Mouse (Mus musculus) midbrain, embryonic 10.5 days (tissue): ENCODE measurements around the gene Mrgpre. TPM values are rescaled to one million over a fixed set of nuclear protein-coding genes. Genes with fewer than 3 reads are reported as not detected.

Experiments used
- DNase-seq: peaks from one replicate; pipeline ENCODE4 v3.0.0-alpha.2; 2017; ENCODE audit warnings: low spot score
- H3K27ac ChIP-seq: fragments of 300-500 bp; sonication (generic); replicated peaks from 2 replicates; pipeline ENCODE4 v1.5.1; 2016; ENCODE audit warnings: mild to moderate bottlenecking
- H3K27me3 ChIP-seq: fragments of 300-500 bp; sonication (generic); 2 replicates; pipeline ENCODE4 v1.6.1; 2016; ENCODE audit warnings: low read depth, mild to moderate bottlenecking; ENCODE audit not compliant: poor library complexity, severe bottlenecking
- H3K36me3 ChIP-seq: fragments of 300-500 bp; sonication (generic); 2 replicates; pipeline ENCODE4 v1.6.1; 2016; ENCODE audit warnings: mild to moderate bottlenecking, moderate library complexity
- H3K4me1 ChIP-seq: fragments of 300-500 bp; sonication (generic); 2 replicates; pipeline ENCODE4 v1.6.1; 2016
- H3K4me3 ChIP-seq: fragments of 300-500 bp; sonication (generic); 2 replicates; pipeline ENCODE4 v1.5.1; 2016; ENCODE audit warnings: mild to moderate bottlenecking, moderate library complexity
- H3K9me3 ChIP-seq: fragments of 300-500 bp; sonication (generic); replicated peaks from 2 replicates; pipeline ENCODE4 v1.6.1; 2016; ENCODE audit warnings: mild to moderate bottlenecking
- WGBS: fragments of 180-500 bp; shearing (Covaris S2); methylation state at CpG from one replicate; pipeline ENCODE4 v1.1.7; 2016; 5-methylcytosine and 5-hydroxymethylcytosine counted together
- polyA plus RNA-seq: library from polyadenylated mRNA; unstranded; fragments of >200 nt; fragmentation: Nextera tagmentation; extraction: Ambion mirVana; gene quantifications from 2 replicates; pipeline ENCODE4 v1.2.1, GENCODE M21; 2016

Mrgpre gene
- polyA plus RNA-seq, 1 experiment from 2014 or later: 1.8 TPM

GRCm38 (mm10) chr7:143764876-143765530 is 19.3 kb downstream of the Mrgpre start:
- H3K36me3 ChIP-seq: no peaks in the 10 kb centered on the region
- 78% methylated on average over 19 of the region's 19 CpGs for WGBS
- H3K4me3 ChIP-seq: no peak overlapping the region
- no peaks in the 10 kb centered on the region for H3K9me3 ChIP-seq
- no peak for DNase-seq
- peaks cover 39% of the 10 kb centered on the region for H3K27me3 ChIP-seq
- no peak overlapping the region for H3K27ac ChIP-seq
- H3K4me1 ChIP-seq: no peaks in the 10 kb centered on the region

DNA sequence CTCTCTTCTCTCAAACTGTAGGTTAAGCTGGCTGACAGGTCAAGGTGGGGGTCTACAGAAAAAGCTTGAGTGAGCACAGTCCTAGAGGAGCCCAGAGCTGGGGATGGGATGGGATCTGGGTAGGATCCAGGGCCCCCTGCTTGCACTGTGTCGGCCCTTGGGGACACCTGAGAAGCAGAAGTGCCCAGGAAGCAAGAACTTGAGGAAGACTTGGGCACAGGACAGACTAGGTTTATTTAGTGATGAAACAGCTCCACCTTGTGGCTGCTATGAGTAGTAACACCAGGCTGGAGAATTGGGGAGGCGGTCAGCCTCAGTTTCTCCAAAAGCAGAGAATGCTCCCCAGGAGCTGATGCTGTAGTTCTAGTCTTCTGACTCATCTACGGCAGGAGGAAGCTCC is 20.5 kb downstream of the Mrgpre start:
- Histone ChIP-seq H3K27me3 (peaks cover 47% of the 10 kb centered on the region), H3K36me3 (no peaks in the 10 kb centered on the region), H3K27ac (no peak overlapping the region), H3K9me3 (no peaks in the 10 kb centered on the region), H3K4me3 (no peak overlapping the region), H3K4me1 (no peaks in the 10 kb centered on the region)
- DNase-seq: no peak
- WGBS: 28% methylated on average over 3 of the region's 3 CpGs

- Histone ChIP-seq H3K27me3 (peaks cover 67% of the 10 kb centered on the region), H3K9me3 (no peaks in the 10 kb centered on the region), H3K27ac (no peak overlapping the region), H3K4me1 (peaks cover 15% of the 10 kb centered on the region), H3K4me3 (no peak overlapping the region), H3K36me3 (no peaks in the 10 kb centered on the region)
- DNase-seq: no peak
- 66% methylated on average over 3 of the region's 3 CpGs for WGBS
Measured at GRCm38 (mm10) chr7:143758956-143759355, 25.3 kb downstream of the Mrgpre start.

- WGBS: 73% methylated on average over 3 of the region's 3 CpGs
- no peaks in the 10 kb centered on the region for H3K36me3 ChIP-seq
- H3K27ac ChIP-seq: no peak overlapping the region
- DNase-seq: no peak
- peaks cover 15% of the 10 kb centered on the region for H3K4me1 ChIP-seq
- H3K27me3 ChIP-seq: peaks cover 67% of the 10 kb centered on the region
- H3K9me3 ChIP-seq: no peaks in the 10 kb centered on the region
- H3K4me3 ChIP-seq: peak overlapping the region; percentile 55; the same call in 1 of the 2 replicates
Measured at GRCm38 (mm10) chr7:143757696-143758095, 26.6 kb downstream of the Mrgpre start.

GRCm38 (mm10) chr7:143757027-143757390 is 27.3 kb downstream of the Mrgpre start:
- Histone ChIP-seq H3K9me3 (no peaks in the 10 kb centered on the region), H3K27me3 (peaks cover 62% of the 10 kb centered on the region), H3K4me3 (peak overlapping the region; percentile 55), H3K4me1 (peaks cover 15% of the 10 kb centered on the region), H3K27ac (peak overlapping the region; percentile 29), H3K36me3 (no peaks in the 10 kb centered on the region)
- DNase-seq: peak; percentile 79
- 1% methylated on average over 15 of the region's 15 CpGs for WGBS

GRCm38 (mm10) chr7:143756125-143757026 is 27.9 kb downstream of the Mrgpre start, which contains the start of gene Osbpl5:
TSS of gene Osbpl5 (minus strand) at chr7:143756985.
- no peaks in the 10 kb centered on the region for H3K36me3 ChIP-seq
- WGBS: 28% methylated on average over 22 of the region's 22 CpGs
- H3K4me3 ChIP-seq: peak within 1 kb of the TSS; percentile 55
- peak within 1 kb of the TSS; percentile 29 for H3K27ac ChIP-seq
- peak; percentile 25 for DNase-seq
- peaks cover 62% of the 10 kb centered on the region for H3K27me3 ChIP-seq
- H3K9me3 ChIP-seq: no peaks in the 10 kb centered on the region
- peaks cover 15% of the 10 kb centered on the region for H3K4me1 ChIP-seq

GRCm38 (mm10) chr7:143755357-143756124 is 28.8 kb downstream of the Mrgpre start:
- Histone ChIP-seq H3K9me3 (no peaks in the 10 kb centered on the region), H3K27me3 (peaks cover 64% of the 10 kb centered on the region), H3K36me3 (no peaks in the 10 kb centered on the region), H3K4me3 (no peak overlapping the region), H3K4me1 (peaks cover 15% of the 10 kb centered on the region), H3K27ac (no peak overlapping the region)
- no peak for DNase-seq
- 70% methylated on average over 9 of the region's 9 CpGs for WGBS

DNA sequence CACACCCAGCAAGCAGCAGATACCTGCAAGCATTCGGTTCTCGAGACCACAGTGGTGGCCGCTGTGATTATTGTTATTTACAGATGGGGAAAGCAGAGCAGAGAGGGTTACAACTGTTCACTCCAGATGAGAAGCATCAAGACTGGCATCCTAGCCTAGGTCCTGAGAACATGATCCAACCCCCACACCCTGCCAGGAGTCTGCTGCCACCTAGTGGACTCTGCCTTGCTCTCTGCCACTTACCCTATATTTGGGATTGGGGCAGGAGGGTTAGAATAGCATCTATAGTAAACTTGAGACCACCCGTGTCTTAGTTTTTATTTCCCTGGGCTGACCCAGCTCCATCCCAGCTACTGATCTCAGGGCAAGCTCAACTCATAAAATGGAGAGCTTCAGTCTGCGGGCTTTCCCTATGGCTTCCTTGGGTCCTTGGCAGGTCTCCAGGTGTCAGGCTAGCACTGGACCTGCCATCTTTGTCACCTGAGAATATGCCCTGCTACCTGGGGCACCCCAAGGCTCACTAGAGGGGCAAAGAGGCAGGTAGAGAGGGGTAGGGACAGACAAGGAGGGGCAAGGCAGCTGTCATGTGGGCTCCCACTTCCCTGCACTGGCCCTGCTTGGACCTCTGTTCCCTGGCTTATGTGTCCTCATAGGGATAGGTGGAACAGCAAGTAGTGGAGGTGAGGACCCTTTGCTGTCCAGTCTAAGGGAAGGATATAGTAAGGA is 30.1 kb downstream of the Mrgpre start:
- H3K27me3 ChIP-seq: peaks cover 68% of the 10 kb centered on the region
- 46% methylated on average over 5 of the region's 5 CpGs for WGBS

DNA sequence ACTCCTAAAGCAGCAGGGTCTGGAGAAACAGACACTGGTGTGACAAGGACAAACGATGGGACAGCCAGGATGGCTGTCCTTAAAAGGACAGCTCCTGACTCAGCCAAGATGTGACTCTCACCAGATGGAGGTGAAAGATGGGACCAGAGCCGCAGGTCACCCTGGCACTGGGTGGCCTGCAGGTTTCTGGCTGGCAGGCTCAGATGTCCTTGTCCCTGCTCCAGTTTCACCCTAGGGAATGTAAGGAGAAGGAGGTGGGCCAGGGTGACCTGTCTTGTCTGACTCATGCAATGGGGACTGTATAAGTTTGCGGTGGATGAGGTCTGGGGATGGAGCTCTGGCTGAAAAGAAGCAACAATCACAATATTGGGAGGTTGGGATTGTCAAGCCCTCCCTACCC is 31.7 kb downstream of the Mrgpre start:
- Histone ChIP-seq H3K4me1 (peaks cover 27% of the 10 kb centered on the region), H3K9me3 (no peaks in the 10 kb centered on the region), H3K27me3 (peaks cover 53% of the 10 kb centered on the region), H3K4me3 (no peak overlapping the region), H3K27ac (no peak overlapping the region), H3K36me3 (no peaks in the 10 kb centered on the region)
- no peak for DNase-seq
- 80% methylated on average over 3 of the region's 3 CpGs for WGBS

More for the DNA sequence above, 30.1 kb downstream of the Mrgpre start:
- Histone ChIP-seq H3K4me1 (peaks cover 16% of the 10 kb centered on the region), H3K36me3 (no peaks in the 10 kb centered on the region), H3K9me3 (no peaks in the 10 kb centered on the region), H3K4me3 (no peak overlapping the region), H3K27ac (no peak overlapping the region)
- DNase-seq: peak; percentile 60

DNA sequence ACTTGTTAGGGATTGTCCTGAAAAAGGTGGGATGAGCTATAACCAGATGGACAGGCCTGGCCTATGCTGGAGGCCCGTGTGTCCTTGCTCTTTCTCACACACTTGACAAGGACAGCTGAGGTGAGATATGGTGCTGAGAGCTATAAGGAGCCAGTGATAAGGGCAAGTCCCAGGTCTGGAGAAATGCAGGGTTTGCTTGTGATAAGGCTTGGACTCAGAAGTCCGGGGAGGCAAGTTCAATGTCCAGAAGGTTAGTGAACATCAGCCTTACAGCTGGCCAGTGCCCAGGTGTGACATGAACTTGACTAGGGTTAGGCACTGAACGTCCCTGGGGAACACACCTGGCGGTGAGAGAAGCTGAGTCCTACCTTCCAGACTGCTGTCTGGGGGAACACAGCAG is 32.2 kb downstream of the Mrgpre start:
- H3K9me3 ChIP-seq: no peaks in the 10 kb centered on the region
- WGBS: 77% methylated on average over 4 of the region's 4 CpGs

GRCm38 (mm10) chr7:143751380-143751779 is 32.9 kb downstream of the Mrgpre start:
- peaks cover 15% of the 10 kb centered on the region for H3K4me1 ChIP-seq
- peaks cover 40% of the 10 kb centered on the region for H3K27me3 ChIP-seq
- no peak for DNase-seq
- WGBS: 86% methylated on average over 1 of the region's 1 CpGs
- no peaks in the 10 kb centered on the region for H3K9me3 ChIP-seq
- H3K36me3 ChIP-seq: no peaks in the 10 kb centered on the region
- H3K27ac ChIP-seq: no peak overlapping the region
- no peak overlapping the region for H3K4me3 ChIP-seq

More for the DNA sequence above, 32.2 kb downstream of the Mrgpre start:
- H3K4me3 ChIP-seq: no peak overlapping the region
- peaks cover 47% of the 10 kb centered on the region for H3K27me3 ChIP-seq
- DNase-seq: no peak
- H3K4me1 ChIP-seq: peaks cover 21% of the 10 kb centered on the region
- no peak overlapping the region for H3K27ac ChIP-seq
- no peaks in the 10 kb centered on the region for H3K36me3 ChIP-seq

GRCm38 (mm10) chr7:143749045-143749444 is 35.3 kb downstream of the Mrgpre start:
- no peaks in the 10 kb centered on the region for H3K9me3 ChIP-seq
- peaks cover 18% of the 10 kb centered on the region for H3K27me3 ChIP-seq
- H3K36me3 ChIP-seq: no peaks in the 10 kb centered on the region
- no peak overlapping the region; the same call in 1 of the 2 replicates for H3K4me3 ChIP-seq
- H3K27ac ChIP-seq: 0 out of 2 replicates have a peak overlapping the region, but pooled peaks have one; percentile 75
- no peak for DNase-seq
- WGBS: 71% methylated on average over 3 of the region's 3 CpGs
- peaks cover 13% of the 10 kb centered on the region for H3K4me1 ChIP-seq
